Mouse (Mus musculus) hindbrain, embryonic 12.5 days (tissue): ENCODE measurements around the gene Armc3. TPM values are rescaled to one million over a fixed set of nuclear protein-coding genes. Genes with fewer than 3 reads are reported as not detected.
"Not testable (repeated sequence)": the region's sequence is repeated elsewhere in the genome, so short reads cannot be mapped to it uniquely, and the experiment has no call there.

Experiments
- ATAC-seq: fragments of 200-750 bp; cut with Nextera tagmentation; 2 replicates; pipeline ENCODE4 v1.8.0; 2017; ENCODE audit warnings: moderate TSS enrichment; ENCODE audit not compliant: low FRiP score
- H3K27ac ChIP-seq: fragments of 300-500 bp; sonication (generic); 2 replicates; pipeline ENCODE4 v1.5.1; 2016; ENCODE audit warnings: mild to moderate bottlenecking
- H3K27me3 ChIP-seq: fragments of 300-500 bp; sonication (generic); 2 replicates; pipeline ENCODE4 v1.6.1; 2016; ENCODE audit warnings: mild to moderate bottlenecking
- H3K36me3 ChIP-seq: fragments of 300-500 bp; sonication (generic); 2 replicates; pipeline ENCODE4 v1.6.1; 2016; ENCODE audit warnings: mild to moderate bottlenecking
- H3K4me1 ChIP-seq: fragments of 300-500 bp; sonication (generic); 2 replicates; pipeline ENCODE4 v1.6.1; 2016
- H3K4me2 ChIP-seq: fragments of 300-500 bp; sonication (generic); replicated peaks from 2 replicates; pipeline ENCODE4 v1.6.1; 2016; ENCODE audit warnings: mild to moderate bottlenecking
- H3K4me3 ChIP-seq: fragments of 300-500 bp; sonication (generic); 2 replicates; pipeline ENCODE4 v1.5.1; 2016; ENCODE audit warnings: mild to moderate bottlenecking
- H3K9ac ChIP-seq: fragments of 300-500 bp; sonication (generic); 2 replicates; pipeline ENCODE4 v1.6.1; 2016; ENCODE audit warnings: mild to moderate bottlenecking, moderate library complexity
- H3K9me3 ChIP-seq: fragments of 300-500 bp; sonication (generic); replicated peaks from 2 replicates; pipeline ENCODE4 v1.6.1; 2016; ENCODE audit warnings: mild to moderate bottlenecking
- WGBS: fragments of 180-500 bp; shearing (Covaris S2); methylation state at CpG from one replicate; pipeline ENCODE4 v1.1.7; 2016; 5-methylcytosine and 5-hydroxymethylcytosine counted together
- polyA plus RNA-seq: library from polyadenylated mRNA; unstranded; fragments of >200 nt; fragmentation: Nextera tagmentation; extraction: Ambion mirVana; gene quantifications from 2 replicates; pipeline ENCODE4 v1.2.1, GENCODE M21; 2016

The Armc3 gene
- polyA plus RNA-seq, 1 experiment from 2014 or later = 1.9 TPM

DNA sequence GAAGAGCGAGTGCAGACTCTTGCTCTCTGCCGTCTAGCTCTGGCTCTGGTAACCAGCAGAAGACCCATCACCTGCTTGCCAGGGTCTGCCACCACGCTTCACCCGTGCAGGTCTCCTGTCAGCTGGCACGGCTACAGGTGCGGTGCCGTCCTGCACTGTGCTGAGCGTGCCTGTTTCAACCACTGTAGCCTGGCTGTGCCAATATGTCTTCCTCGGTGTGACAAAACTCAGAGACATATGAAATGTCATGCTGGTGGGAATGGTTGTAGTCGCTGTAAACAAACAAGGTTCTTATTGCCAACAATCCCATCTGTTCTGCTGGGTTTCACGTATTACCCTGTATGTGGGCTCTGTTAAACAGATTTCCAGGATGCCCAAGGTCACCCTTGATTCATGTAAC, 81.2 kb downstream of the Armc3 start:
- Histone ChIP-seq H3K36me3 (no peaks in the 10 kb centered on the region), H3K4me2 (no peak overlapping the region), H3K27me3 (no peaks in the 10 kb centered on the region), H3K9me3 (no peaks in the 10 kb centered on the region), H3K9ac (no peak overlapping the region), H3K4me3 (no peak overlapping the region), H3K27ac (no peak overlapping the region), H3K4me1 (no peaks in the 10 kb centered on the region)
- no peak for ATAC-seq
- WGBS = 91% methylated on average over 11 of the region's 11 CpGs

DNA sequence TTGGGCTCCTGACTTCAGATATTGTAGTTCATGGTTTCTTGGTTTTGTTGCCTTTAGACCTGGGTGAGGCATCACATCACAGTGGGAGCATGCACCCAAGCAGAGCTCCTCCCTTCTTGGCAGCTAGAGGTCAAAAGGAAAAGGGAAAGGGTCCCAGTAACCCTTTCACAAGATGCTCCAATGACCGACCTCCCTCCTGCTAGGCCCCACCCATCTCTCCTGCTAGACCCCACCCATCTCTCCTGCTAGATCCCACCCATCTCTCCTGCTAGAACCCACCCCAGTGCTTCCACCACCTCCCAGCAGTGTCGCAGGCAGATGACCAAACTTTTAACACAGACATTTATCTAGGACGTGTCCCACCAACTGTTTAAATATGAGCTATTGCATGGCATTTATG, 93.3 kb downstream of the Armc3 start:
- Histone ChIP-seq H3K36me3 (no peaks in the 10 kb centered on the region), H3K4me3 (no peak overlapping the region), H3K27ac (no peak overlapping the region), H3K4me1 (no peaks in the 10 kb centered on the region), H3K9me3 (no peaks in the 10 kb centered on the region), H3K4me2 (no peak overlapping the region), H3K9ac (no peak overlapping the region), H3K27me3 (no peaks in the 10 kb centered on the region)
- ATAC-seq = no peak
- 64% methylated on average over 3 of the region's 3 CpGs for WGBS

DNA sequence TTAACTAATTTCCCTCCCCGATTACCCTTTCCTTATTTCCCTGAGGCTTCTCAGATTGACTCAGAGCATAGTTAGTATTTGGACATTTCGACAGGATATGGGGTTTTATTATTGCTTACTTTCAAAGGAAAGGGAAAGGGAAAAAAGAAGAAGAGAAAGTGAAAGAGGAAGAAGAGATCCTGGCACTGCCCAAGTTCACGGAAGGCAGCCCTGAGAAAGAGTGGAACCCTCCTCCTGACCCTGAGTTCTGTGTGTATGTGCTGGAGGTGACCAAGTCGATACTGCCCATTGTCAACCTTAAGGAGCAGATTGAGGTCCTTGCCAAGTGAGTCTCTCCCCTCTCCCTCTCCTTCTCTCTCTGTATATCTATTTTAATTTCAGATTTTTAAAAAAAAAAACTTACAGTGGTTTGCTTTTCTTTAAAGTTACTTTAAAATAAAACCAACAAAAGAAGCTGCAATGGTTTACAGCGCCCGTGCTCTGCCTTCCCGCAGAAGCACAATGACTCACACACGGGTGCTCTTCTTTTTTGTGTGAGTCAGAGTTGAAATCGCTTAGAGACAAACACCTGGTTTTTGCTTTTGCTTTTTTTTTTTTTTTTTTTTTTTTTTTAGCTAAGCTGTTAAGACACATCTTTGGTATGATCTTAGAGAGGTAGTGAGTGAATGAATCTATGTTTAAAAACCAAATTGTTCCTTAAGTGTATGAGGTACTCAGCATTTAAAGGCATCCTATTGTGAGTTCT, 101.4 kb downstream of the Armc3 start:
- Histone ChIP-seq H3K4me3 (no peak overlapping the region), H3K4me1 (0 out of 2 replicates have a peak, but pooled peaks cover 2% of the 10 kb centered on the region), H3K27ac (no peak overlapping the region), H3K9ac (no peak overlapping the region), H3K27me3 (no peaks in the 10 kb centered on the region), H3K9me3 (no peaks in the 10 kb centered on the region), H3K4me2 (no peak overlapping the region), H3K36me3 (no peaks in the 10 kb centered on the region)
- 74% methylated on average over 9 of the region's 9 CpGs for WGBS
- ATAC-seq = no peak

DNA sequence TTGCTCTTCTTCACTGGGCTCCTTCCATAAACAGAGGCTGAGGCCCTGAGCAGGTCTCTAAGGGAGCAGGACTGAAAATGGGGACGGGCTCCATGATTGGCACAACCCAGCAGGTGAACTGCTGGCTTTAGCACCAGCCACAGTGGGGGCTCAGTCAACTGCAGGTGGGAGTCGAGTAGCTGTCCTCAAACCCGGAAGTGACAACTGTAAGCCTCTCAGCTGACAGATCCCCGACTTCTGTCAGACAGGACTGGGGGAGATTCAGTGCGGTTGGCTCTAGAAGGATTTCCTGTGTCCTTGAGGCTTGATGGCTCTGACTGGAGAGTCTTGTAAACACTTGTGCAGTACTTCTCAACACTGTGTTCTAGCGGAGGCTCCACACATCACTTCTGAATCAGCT, 102.1 kb downstream of the Armc3 start:
- Histone ChIP-seq H3K36me3 (no peaks in the 10 kb centered on the region), H3K27ac (no peak overlapping the region), H3K27me3 (no peaks in the 10 kb centered on the region), H3K9ac (no peak overlapping the region), H3K4me2 (no peak overlapping the region), H3K9me3 (no peaks in the 10 kb centered on the region), H3K4me1 (0 out of 2 replicates have a peak, but pooled peaks cover 2% of the 10 kb centered on the region), H3K4me3 (no peak overlapping the region)
- ATAC-seq = no peak
- 17% methylated on average over 6 of the region's 6 CpGs for WGBS

DNA sequence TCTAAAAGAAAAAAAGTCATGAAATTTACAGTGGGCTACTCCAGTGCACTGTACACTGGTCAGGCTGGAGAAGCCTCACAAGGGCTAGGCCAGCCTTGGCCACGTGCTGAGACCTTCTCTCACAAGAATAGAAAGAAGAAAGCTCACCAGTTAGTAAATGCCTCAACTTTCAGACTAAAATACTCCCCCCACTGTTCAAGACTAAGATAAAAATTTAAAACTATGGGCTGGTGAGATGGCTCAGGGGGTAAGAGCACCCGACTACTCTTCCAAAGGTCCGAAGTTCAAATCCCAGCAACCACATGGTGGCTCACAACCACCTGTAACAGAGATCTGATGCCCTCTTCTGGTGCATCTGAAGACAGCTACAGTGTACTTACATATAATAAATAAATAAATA, 104.0 kb downstream of the Armc3 start:
- 77% methylated on average over 3 of the region's 3 CpGs for WGBS
- H3K4me2 ChIP-seq, H3K9me3 ChIP-seq, H3K36me3 ChIP-seq, ATAC-seq, H3K9ac ChIP-seq, H3K27ac ChIP-seq, H3K27me3 ChIP-seq, H3K4me1 ChIP-seq, H3K4me3 ChIP-seq: not testable (repeated sequence)

DNA sequence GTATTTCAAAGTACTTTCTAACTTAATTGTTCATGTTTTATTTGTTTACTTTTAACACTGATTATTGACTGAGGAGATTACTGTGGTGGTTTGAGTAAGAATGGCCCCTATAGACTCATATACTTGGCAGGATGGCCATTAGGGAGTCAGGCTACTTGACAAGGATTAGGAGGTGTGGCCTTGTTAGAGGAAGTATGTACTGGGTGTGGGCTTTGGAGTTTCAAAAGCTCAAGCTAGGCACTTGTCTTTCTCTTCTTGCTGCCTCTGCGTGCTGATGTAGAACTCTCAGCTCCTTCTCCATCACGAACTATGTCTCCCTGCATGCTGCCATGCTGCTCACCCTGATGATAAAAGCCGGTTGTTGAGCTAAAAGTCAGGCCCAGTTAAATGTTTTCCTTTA, 111.4 kb downstream of the Armc3 start:
- H3K9me3 ChIP-seq = peaks cover 12% of the 10 kb centered on the region
- ATAC-seq = no peak
- no peaks in the 10 kb centered on the region for H3K27me3 ChIP-seq
- H3K4me1 ChIP-seq = no peaks in the 10 kb centered on the region
- H3K4me2 ChIP-seq = no peak overlapping the region
- H3K36me3 ChIP-seq = no peaks in the 10 kb centered on the region
- no peak overlapping the region for H3K4me3 ChIP-seq
- H3K9ac ChIP-seq = no peak overlapping the region
- no peak overlapping the region for H3K27ac ChIP-seq
- 89% methylated on average over 3 of the region's 3 CpGs for WGBS

DNA sequence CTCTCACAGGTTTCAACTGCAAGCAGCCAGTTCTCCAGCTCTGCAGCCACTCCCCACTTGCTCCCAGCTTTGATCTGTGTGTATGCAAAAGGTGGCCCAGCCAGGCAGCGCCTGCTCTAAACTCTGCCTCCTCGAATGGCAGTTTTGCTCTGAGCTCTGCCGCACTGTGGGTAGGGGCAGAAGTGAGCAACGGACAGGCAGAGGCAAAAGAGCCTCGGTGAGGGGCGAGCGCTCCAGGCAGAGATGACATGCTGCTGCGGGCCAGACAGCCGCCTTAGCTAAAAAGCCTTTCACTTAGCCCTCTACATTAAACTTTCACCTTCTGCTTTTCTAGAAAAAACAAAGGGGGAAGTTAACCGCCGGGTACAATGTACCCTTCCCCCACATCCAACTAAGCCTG, 117.0 kb downstream of the Armc3 start:
- no peaks in the 10 kb centered on the region for H3K36me3 ChIP-seq
- peaks cover 20% of the 10 kb centered on the region for H3K9me3 ChIP-seq
- ATAC-seq = no peak
- H3K4me2 ChIP-seq = no peak overlapping the region
- H3K27me3 ChIP-seq = no peaks in the 10 kb centered on the region
- 44% methylated on average over 11 of the region's 11 CpGs for WGBS
- H3K27ac ChIP-seq = no peak overlapping the region
- H3K4me1 ChIP-seq = no peaks in the 10 kb centered on the region
- no peak overlapping the region for H3K4me3 ChIP-seq
- H3K9ac ChIP-seq = no peak overlapping the region

DNA sequence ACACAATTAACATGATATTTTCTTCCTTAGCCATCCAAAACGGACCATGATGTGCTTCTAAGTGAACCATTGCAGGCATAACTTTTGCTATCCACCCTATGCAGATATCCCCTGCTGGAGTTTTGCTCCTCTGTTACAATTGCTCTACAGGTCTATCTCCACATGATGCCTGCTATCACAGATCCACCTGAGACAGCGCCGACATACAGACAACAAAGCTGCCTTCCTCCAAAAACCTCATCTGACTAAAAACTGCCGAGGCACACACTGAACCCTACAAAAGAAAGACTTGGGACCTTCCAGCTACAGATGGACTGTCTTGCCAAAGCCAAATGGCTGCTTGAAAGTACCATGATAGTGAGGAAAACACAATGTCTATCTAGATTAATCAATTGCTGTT, 117.6 kb downstream of the Armc3 start:
- Histone ChIP-seq H3K4me1 (no peaks in the 10 kb centered on the region), H3K4me3 (no peak overlapping the region), H3K27ac (no peak overlapping the region), H3K9me3 (peaks cover 20% of the 10 kb centered on the region), H3K36me3 (no peaks in the 10 kb centered on the region), H3K9ac (no peak overlapping the region), H3K27me3 (no peaks in the 10 kb centered on the region), H3K4me2 (no peak overlapping the region)
- WGBS = 60% methylated on average over 4 of the region's 4 CpGs
- no peak for ATAC-seq

DNA sequence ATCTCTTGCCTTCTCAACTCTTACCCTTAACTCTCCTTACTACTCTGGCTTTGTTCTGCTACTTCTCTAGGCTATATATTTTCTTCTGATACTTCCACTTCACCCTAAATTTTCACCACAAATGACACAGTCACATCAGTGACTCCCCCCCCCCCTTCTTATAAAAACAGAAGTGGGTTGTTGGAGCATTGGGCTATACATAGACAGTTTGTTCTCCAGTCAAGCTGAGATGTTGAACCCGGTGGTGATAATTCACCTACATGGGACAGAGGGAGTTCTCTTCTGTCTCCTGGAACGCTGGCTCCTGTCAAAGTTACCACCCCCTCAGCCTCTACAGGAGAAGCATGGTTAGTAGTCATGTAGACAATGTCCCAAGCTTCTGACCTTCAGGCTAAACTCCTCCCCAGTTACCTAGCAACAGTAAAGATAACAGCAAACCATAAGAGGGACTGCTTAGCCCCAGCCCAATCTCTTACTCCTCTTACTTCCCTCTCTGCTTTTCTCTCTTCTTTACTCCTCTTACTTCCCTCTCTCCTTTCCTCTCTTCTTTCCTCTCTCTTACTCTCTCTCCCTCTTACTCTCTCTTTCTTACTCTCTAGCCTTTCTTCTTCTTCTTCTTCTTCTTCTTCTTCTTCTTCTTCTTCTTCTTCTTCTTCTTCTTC, 118.2 kb downstream of the Armc3 start:
- not testable (repeated sequence) for H3K4me3 ChIP-seq, H3K27ac ChIP-seq, H3K4me1 ChIP-seq, H3K36me3 ChIP-seq, ATAC-seq, H3K27me3 ChIP-seq, H3K4me2 ChIP-seq, H3K9ac ChIP-seq
- WGBS = 91% methylated on average over 2 of the region's 2 CpGs
- peaks cover 20% of the 10 kb centered on the region for H3K9me3 ChIP-seq

DNA sequence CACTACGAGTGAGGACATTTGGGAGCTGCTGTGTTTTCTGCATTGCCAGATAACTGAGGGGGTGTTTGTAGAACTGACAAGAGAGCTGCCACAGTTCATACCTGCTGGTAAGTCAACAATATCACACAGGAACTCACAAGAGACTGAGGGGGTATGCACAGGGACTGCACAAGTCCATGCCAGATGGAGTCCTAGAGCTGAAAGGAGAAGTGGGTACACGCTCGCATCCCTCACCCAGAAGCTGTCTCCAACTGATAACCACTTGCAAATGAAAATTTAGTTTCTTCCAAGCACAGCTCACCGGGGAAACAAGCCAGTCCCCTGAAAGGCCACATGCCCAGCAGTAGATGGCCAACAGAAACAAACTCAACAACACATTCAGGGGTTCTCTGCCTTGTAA, 119.4 kb downstream of the Armc3 start:
- no peaks in the 10 kb centered on the region for H3K4me1 ChIP-seq
- H3K9me3 ChIP-seq = peaks cover 20% of the 10 kb centered on the region
- no peak overlapping the region for H3K4me2 ChIP-seq
- no peaks in the 10 kb centered on the region for H3K27me3 ChIP-seq
- no peak overlapping the region for H3K27ac ChIP-seq
- H3K9ac ChIP-seq = no peak overlapping the region
- H3K4me3 ChIP-seq = no peak overlapping the region
- WGBS = 91% methylated on average over 4 of the region's 4 CpGs
- ATAC-seq = no peak
- no peaks in the 10 kb centered on the region for H3K36me3 ChIP-seq

DNA sequence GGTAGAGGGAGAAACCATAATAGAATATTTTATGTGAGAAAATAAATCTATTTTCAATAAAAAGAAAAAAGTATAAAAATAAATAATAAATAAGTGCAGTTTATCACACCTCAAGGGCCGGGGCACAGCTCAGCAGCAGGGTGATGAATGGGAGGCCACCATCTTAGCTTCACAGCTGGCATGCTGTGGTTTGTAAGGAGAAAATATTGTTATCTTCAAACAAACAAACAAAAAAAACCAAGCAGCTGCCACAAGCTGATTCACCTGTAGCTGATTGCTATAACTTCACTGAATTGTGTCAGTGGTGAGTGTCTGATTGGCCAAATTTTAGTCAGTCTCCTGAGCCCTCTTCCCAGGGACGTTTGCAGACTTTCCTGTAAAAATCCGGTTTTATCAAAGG, 120.2 kb downstream of the Armc3 start:
- Histone ChIP-seq H3K9ac (no peak overlapping the region), H3K27me3 (no peaks in the 10 kb centered on the region), H3K4me1 (no peaks in the 10 kb centered on the region), H3K4me2 (no peak overlapping the region), H3K27ac (no peak overlapping the region), H3K9me3 (peaks cover 20% of the 10 kb centered on the region), H3K36me3 (no peaks in the 10 kb centered on the region), H3K4me3 (no peak overlapping the region)
- 80% methylated on average over 3 of the region's 3 CpGs for WGBS
- no peak for ATAC-seq

DNA sequence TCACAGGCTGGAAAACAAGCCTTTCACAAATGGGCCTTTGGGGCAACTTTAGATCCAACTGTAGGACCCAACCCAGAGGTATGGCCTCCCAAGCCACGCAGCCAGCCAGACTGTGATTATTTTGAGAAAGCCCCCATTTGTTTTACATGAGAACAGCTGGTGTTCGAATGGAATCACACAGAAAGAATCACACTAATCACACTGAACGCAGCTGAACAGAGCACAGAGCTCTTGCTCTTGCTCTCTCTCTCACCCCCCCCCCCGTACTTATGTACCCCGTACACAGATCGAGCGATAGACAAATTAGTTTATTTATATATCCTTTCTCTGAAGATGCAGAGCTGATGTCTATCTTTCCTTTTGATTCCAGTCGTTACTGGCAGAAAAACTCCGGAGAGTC, 123.3 kb downstream of the Armc3 start:
- Histone ChIP-seq H3K4me3 (no peak overlapping the region), H3K27me3 (no peaks in the 10 kb centered on the region), H3K4me1 (no peaks in the 10 kb centered on the region), H3K27ac (no peak overlapping the region), H3K9me3 (no peaks in the 10 kb centered on the region), H3K36me3 (no peaks in the 10 kb centered on the region), H3K9ac (no peak overlapping the region), H3K4me2 (no peak overlapping the region)
- WGBS = 81% methylated on average over 9 of the region's 9 CpGs
- ATAC-seq = no peak

DNA sequence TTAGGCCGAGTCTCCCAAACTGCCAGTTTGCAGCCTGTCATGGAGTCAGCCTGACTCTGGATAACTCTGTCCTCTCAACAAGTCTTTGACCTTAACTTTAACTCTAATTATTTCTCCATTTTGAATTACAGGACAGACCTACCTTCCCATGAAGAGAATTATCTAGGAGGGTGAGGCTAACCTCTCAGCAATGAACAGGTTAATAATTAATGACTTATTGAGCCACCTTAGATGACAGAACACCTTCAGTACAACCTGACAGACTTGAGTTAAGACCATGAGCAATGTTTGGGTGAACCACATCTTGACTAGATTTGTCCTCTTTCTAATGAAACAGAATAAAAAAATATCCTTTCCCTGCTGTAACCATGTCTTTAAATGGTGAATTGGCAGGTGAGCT, 127.3 kb downstream of the Armc3 start:
- H3K27me3 ChIP-seq = no peaks in the 10 kb centered on the region
- no peak overlapping the region for H3K4me2 ChIP-seq
- no peaks in the 10 kb centered on the region for H3K9me3 ChIP-seq
- ATAC-seq = no peak
- H3K4me3 ChIP-seq = no peak overlapping the region
- H3K27ac ChIP-seq = no peak overlapping the region
- WGBS = 86% methylated on average over 1 of the region's 1 CpGs
- no peak overlapping the region for H3K9ac ChIP-seq
- H3K36me3 ChIP-seq = no peaks in the 10 kb centered on the region
- H3K4me1 ChIP-seq = no peaks in the 10 kb centered on the region
